Mouse (Mus musculus) embryonic facial prominence, embryonic 10.5 days (tissue): ENCODE data around the gene Tmem168. TPM values are rescaled to one million over a fixed set of nuclear protein-coding genes. Genes with fewer than 3 reads are reported as not detected.

Experiments
- DNase-seq: peaks from one replicate; pipeline ENCODE4 v3.0.0-alpha.2; 2017; ENCODE audit warnings: low spot score
- H3K27ac ChIP-seq: fragments of 300-500 bp; sonication (generic); replicated peaks from 2 replicates; pipeline ENCODE4 v1.5.1; 2016; ENCODE audit warnings: mild to moderate bottlenecking
- H3K27me3 ChIP-seq: fragments of 300-500 bp; sonication (generic); replicated peaks from 2 replicates; pipeline ENCODE4 v1.6.1; 2016; ENCODE audit warnings: low read depth, mild to moderate bottlenecking; ENCODE audit not compliant: poor library complexity, severe bottlenecking
- H3K36me3 ChIP-seq: fragments of 300-500 bp; sonication (generic); replicated peaks from 2 replicates; pipeline ENCODE4 v1.6.1; 2016; ENCODE audit warnings: mild to moderate bottlenecking, moderate library complexity
- H3K4me1 ChIP-seq: fragments of 300-500 bp; sonication (generic); 2 replicates; pipeline ENCODE4 v1.6.1; 2016
- H3K4me3 ChIP-seq: fragments of 300-500 bp; sonication (generic); 2 replicates; pipeline ENCODE4 v1.5.1; 2016; ENCODE audit warnings: mild to moderate bottlenecking, moderate library complexity
- H3K9me3 ChIP-seq: fragments of 300-500 bp; sonication (generic); 2 replicates; pipeline ENCODE4 v1.6.1; 2016; ENCODE audit warnings: mild to moderate bottlenecking
- WGBS: fragments of 180-500 bp; shearing (Covaris S2); methylation state at CpG from one replicate; pipeline ENCODE4 v1.1.7; 2016; 5-methylcytosine and 5-hydroxymethylcytosine counted together
- polyA plus RNA-seq: library from polyadenylated mRNA; unstranded; fragments of >200 nt; fragmentation: Nextera tagmentation; extraction: Ambion mirVana; gene quantifications from 2 replicates; pipeline ENCODE4 v1.2.1, GENCODE M21; 2016

Tmem168 gene
- polyA plus RNA-seq: 28.6 and 31.5 TPM in 2 replicates

GRCm38 (mm10) chr6:13607621-13608493 lies at the start of gene Tmem168:
Gene Tmem168, minus strand, starts transcription at chr6:13608100.
- peaks cover 4% of the 10 kb centered on the region for H3K36me3 ChIP-seq
- H3K27ac ChIP-seq: peak within 1 kb of the TSS; percentile 93
- DNase-seq: peak; percentile 93
- no peaks in the 10 kb centered on the region for H3K9me3 ChIP-seq
- WGBS: 2% methylated on average over 71 of the region's 71 CpGs
- peak within 1 kb of the TSS; percentile 67 for H3K4me3 ChIP-seq
- H3K27me3 ChIP-seq: no peaks in the 10 kb centered on the region
- peaks cover 21% of the 10 kb centered on the region for H3K4me1 ChIP-seq

- DNase-seq: no peak
- H3K4me1 ChIP-seq: no peaks in the 10 kb centered on the region
- no peaks in the 10 kb centered on the region for H3K27me3 ChIP-seq
- H3K36me3 ChIP-seq: peaks cover 39% of the 10 kb centered on the region
- H3K9me3 ChIP-seq: no peaks in the 10 kb centered on the region
- H3K4me3 ChIP-seq: no peak overlapping the region
- H3K27ac ChIP-seq: no peak overlapping the region
Observed at GRCm38 (mm10) chr6:13654081-13654480, 46.2 kb upstream of the Tmem168 start.

DNA sequence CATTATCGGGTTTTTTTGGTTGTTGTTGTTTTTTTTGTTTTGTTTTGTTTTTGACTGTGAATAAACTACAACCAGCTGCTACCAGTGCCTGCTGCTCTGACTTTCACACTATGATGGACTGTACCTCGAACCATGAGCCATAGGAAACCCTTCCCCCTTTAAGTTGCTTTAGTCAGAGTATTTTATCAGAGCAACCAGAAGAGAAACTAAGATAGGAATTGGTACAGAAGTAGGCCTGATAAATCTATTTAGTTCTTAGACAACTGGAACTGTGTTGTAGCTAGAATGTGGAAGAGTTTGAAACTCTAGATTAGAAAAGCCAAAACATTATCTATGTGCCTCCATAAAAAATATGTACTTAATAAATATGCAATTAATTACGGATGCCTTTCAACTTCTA lies 44.4 kb upstream of the Tmem168 start:
- H3K4me3 ChIP-seq: no peak overlapping the region
- 92% methylated on average over 3 of the region's 3 CpGs for WGBS
- DNase-seq: no peak
- H3K27me3 ChIP-seq: no peaks in the 10 kb centered on the region
- no peak overlapping the region for H3K27ac ChIP-seq
- H3K4me1 ChIP-seq: no peaks in the 10 kb centered on the region
- peaks cover 45% of the 10 kb centered on the region for H3K36me3 ChIP-seq
- H3K9me3 ChIP-seq: peaks cover 5% of the 10 kb centered on the region; the same call in 1 of the 2 replicates

- WGBS: 92% methylated on average over 3 of the region's 3 CpGs
- DNase-seq: no peak
- H3K4me3 ChIP-seq: no peak overlapping the region
Observed at GRCm38 (mm10) chr6:13650854-13651253, 43.0 kb upstream of the Tmem168 start.

GRCm38 (mm10) chr6:13648305-13648704 lies 40.4 kb upstream of the Tmem168 start:
- H3K27ac ChIP-seq: no peak overlapping the region
- DNase-seq: no peak
- peaks cover 56% of the 10 kb centered on the region for H3K36me3 ChIP-seq
- no peak overlapping the region for H3K4me3 ChIP-seq
- no peaks in the 10 kb centered on the region for H3K27me3 ChIP-seq
- no peaks in the 10 kb centered on the region for H3K4me1 ChIP-seq
- peaks cover 14% of the 10 kb centered on the region; the same call in 1 of the 2 replicates for H3K9me3 ChIP-seq

More at GRCm38 (mm10) chr6:13650854-13651253, 43.0 kb upstream of the Tmem168 start:
- Histone ChIP-seq H3K36me3 (peaks cover 47% of the 10 kb centered on the region), H3K9me3 (peaks cover 5% of the 10 kb centered on the region; the same call in 1 of the 2 replicates), H3K27ac (no peak overlapping the region), H3K27me3 (no peaks in the 10 kb centered on the region), H3K4me1 (no peaks in the 10 kb centered on the region)

DNA sequence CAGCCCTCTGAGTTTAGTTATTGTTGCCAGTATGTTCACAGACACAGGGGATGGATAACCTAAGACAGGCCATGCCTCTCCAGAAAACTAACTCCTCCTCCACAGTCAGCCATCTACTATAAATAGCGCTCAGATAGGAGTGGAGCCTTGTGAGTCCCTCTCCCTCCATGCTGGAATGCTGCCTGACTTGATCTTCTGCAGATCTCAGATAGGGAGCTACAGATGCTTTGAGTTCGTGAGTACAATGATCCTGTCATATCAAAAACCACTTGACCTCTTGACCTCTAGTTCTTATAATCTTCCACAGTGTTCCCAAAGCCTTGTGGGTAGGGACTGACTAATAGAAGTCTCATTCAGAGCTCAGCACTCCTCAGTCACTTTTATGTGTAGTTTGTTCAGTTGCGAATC lies 28.7 kb upstream of the Tmem168 start:
- Histone ChIP-seq H3K27ac (no peak overlapping the region), H3K4me3 (no peak overlapping the region), H3K27me3 (no peaks in the 10 kb centered on the region), H3K36me3 (peaks cover 27% of the 10 kb centered on the region), H3K4me1 (peaks cover 8% of the 10 kb centered on the region; the same call in 1 of the 2 replicates), H3K9me3 (no peaks in the 10 kb centered on the region)
- WGBS: 69% methylated on average over 3 of the region's 3 CpGs
- DNase-seq: no peak

- Histone ChIP-seq H3K27ac (no peak overlapping the region), H3K4me3 (no peak overlapping the region), H3K4me1 (peaks cover 8% of the 10 kb centered on the region; the same call in 1 of the 2 replicates), H3K36me3 (peaks cover 18% of the 10 kb centered on the region), H3K27me3 (no peaks in the 10 kb centered on the region), H3K9me3 (no peaks in the 10 kb centered on the region)
- DNase-seq: no peak
- 68% methylated on average over 1 of the region's 1 CpGs for WGBS
Observed at GRCm38 (mm10) chr6:13632571-13632970, 24.7 kb upstream of the Tmem168 start.

- Histone ChIP-seq H3K9me3 (no peaks in the 10 kb centered on the region), H3K27me3 (no peaks in the 10 kb centered on the region), H3K36me3 (peaks cover 21% of the 10 kb centered on the region), H3K27ac (no peak overlapping the region), H3K4me1 (peaks cover 8% of the 10 kb centered on the region; the same call in 1 of the 2 replicates), H3K4me3 (no peak overlapping the region)
- 79% methylated on average over 2 of the region's 2 CpGs for WGBS
- no peak for DNase-seq
Observed at GRCm38 (mm10) chr6:13630607-13631006, 22.7 kb upstream of the Tmem168 start.

- Histone ChIP-seq H3K9me3 (no peaks in the 10 kb centered on the region), H3K27me3 (no peaks in the 10 kb centered on the region), H3K4me3 (no peak overlapping the region), H3K27ac (no peak overlapping the region), H3K36me3 (peaks cover 7% of the 10 kb centered on the region), H3K4me1 (no peaks in the 10 kb centered on the region)
- no peak for DNase-seq
- 85% methylated on average over 2 of the region's 2 CpGs for WGBS
Observed at GRCm38 (mm10) chr6:13619618-13620017, 11.7 kb upstream of the Tmem168 start.

- H3K4me3 ChIP-seq: no peak overlapping the region
- no peak for DNase-seq
- peaks cover 4% of the 10 kb centered on the region for H3K36me3 ChIP-seq
- 89% methylated on average over 3 of the region's 3 CpGs for WGBS
- no peaks in the 10 kb centered on the region for H3K4me1 ChIP-seq
- no peaks in the 10 kb centered on the region for H3K27me3 ChIP-seq
- H3K9me3 ChIP-seq: no peaks in the 10 kb centered on the region
- H3K27ac ChIP-seq: no peak overlapping the region
Observed at GRCm38 (mm10) chr6:13617110-13617509, 9.2 kb upstream of the Tmem168 start.

DNA sequence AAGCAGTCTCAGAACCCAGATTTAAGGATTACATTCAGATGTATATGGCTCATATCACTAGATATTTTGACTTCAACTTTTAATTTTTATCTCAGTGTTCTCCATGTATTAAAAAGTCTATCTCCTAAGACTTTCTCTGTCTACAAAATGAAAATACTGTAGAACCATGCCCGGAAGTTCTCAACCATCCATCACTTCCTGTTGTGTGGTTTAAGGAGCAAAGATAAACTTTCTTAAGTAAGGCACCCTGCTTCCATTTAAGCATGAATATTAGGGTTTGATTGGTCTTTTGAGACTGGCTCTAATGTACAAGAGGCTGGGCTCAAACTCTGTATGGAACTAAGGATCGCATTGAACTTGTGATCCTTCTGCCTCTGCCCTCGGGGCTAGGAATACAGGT lies 6.7 kb upstream of the Tmem168 start:
- Histone ChIP-seq H3K9me3 (no peaks in the 10 kb centered on the region), H3K4me1 (no peaks in the 10 kb centered on the region), H3K27me3 (no peaks in the 10 kb centered on the region), H3K4me3 (no peak overlapping the region), H3K27ac (no peak overlapping the region), H3K36me3 (no peaks in the 10 kb centered on the region)
- WGBS: 87% methylated on average over 3 of the region's 3 CpGs
- DNase-seq: no peak

DNA sequence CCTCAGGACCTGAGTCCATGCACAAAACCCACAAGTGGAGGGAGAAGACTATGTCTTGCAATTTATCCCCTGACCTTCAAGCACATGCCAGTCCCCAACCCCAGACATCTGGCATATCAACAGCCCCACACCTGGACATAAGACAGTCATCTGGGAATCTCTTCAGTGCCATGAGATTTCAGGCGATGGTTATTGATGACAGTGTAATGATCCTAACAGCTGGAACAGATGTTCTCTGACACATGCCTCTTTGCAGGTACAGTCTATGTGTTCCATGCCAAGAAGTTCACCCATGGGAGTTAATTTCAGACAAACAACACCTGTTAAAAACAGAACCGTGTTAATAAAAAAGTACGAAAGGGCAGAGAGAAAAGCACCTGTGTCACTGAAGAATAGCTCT lies 5.8 kb upstream of the Tmem168 start:
- no peaks in the 10 kb centered on the region for H3K27me3 ChIP-seq
- H3K27ac ChIP-seq: no peak overlapping the region
- H3K9me3 ChIP-seq: no peaks in the 10 kb centered on the region
- no peaks in the 10 kb centered on the region for H3K36me3 ChIP-seq
- DNase-seq: no peak
- peaks cover 3% of the 10 kb centered on the region; the same call in 1 of the 2 replicates for H3K4me1 ChIP-seq
- no peak overlapping the region for H3K4me3 ChIP-seq
- 80% methylated on average over 3 of the region's 3 CpGs for WGBS

GRCm38 (mm10) chr6:13610869-13611268 lies 3.0 kb upstream of the Tmem168 start:
- no peak overlapping the region for H3K4me3 ChIP-seq
- H3K9me3 ChIP-seq: no peaks in the 10 kb centered on the region
- no peaks in the 10 kb centered on the region for H3K36me3 ChIP-seq
- no peaks in the 10 kb centered on the region for H3K27me3 ChIP-seq
- H3K4me1 ChIP-seq: peaks cover 21% of the 10 kb centered on the region
- WGBS: 93% methylated on average over 2 of the region's 2 CpGs
- no peak overlapping the region for H3K27ac ChIP-seq
- DNase-seq: no peak
